Mouse (Mus musculus) macrophage (primary cell): Measurements from ENCODE around the gene Btbd18. TPM values are rescaled to one million over a fixed set of nuclear protein-coding genes. Genes with fewer than 3 reads are reported as not detected.

Experiments
- H3K27ac ChIP-seq: fragments of 350-480 bp; formaldehyde crosslinking; 2 replicates; pipeline ENCODE4 v1.9.0; 2021
- H3K36me3 ChIP-seq: fragments of 350-480 bp; formaldehyde crosslinking; 2 replicates; pipeline ENCODE4 v1.9.0; 2021; ENCODE audit errors: inconsistent target
- H3K4me3 ChIP-seq: fragments of 350-480 bp; formaldehyde crosslinking; 2 replicates; pipeline ENCODE4 v1.9.0; 2021; ENCODE audit errors: inconsistent target
- H3K79me2 ChIP-seq: fragments of 350-480 bp; formaldehyde crosslinking; 2 replicates; pipeline ENCODE4 v1.9.0; 2021; ENCODE audit errors: inconsistent target
- WGBS: methylation state at CpG from one replicate; pipeline ENCODE4 v1.1.7; 2026; ENCODE audit warnings: inconsistent platforms; ENCODE audit not compliant: missing documents; 5-methylcytosine and 5-hydroxymethylcytosine counted together
- polyA plus RNA-seq: library from polyadenylated mRNA; stranded (reverse); fragments of 250-400 nt; gene quantifications from 3 replicates; pipeline ENCODE4 v1.2.4, GENCODE M21; 2018; ENCODE audit warnings: inconsistent platforms
- total RNA-seq, 78 experiments: library from RNA; depleted of rRNA; stranded (reverse); fragments of 250-400 nt; gene quantifications; 1 replicate in 9 of 78; 2 replicates in 24 of 78; 3 replicates in 43 of 78; 4 replicates in 2 of 78; pipeline ENCODE4 v1.2.4; 2018; ENCODE audit warnings: inconsistent platforms in 56 of 78

The Btbd18 gene
- under 1 TPM in 7 of 26 experiments, not detected in 19; 0.19 to 0.60 (median 0.27) TPM for total RNA-seq (2018; cell fraction: chromatin; rRNA removed)
- total RNA-seq (2018; cell fraction: cytosol; rRNA removed) = not detected
- total RNA-seq (2018; cell fraction: nucleus; rRNA removed) = under 1 TPM in 5 of 26 experiments, not detected in 21; 0.17 to 0.89 (median 0.22) TPM
- not detected in 3 replicates for polyA plus RNA-seq

- H3K36me3 ChIP-seq = no peaks in the 10 kb centered on the region
- H3K4me3 ChIP-seq = no peak within 1 kb of the TSS
- 96% methylated on average over 29 of the region's 32 CpGs for WGBS
- H3K27ac ChIP-seq = no peak within 1 kb of the TSS
- no peaks in the 10 kb centered on the region for H3K79me2 ChIP-seq
These were observed at the start of gene Btbd18 for GRCm38 (mm10) chr2:84658806-84659205. TSS of gene Btbd18 (plus strand) at chr2:84659079.

GRCm38 (mm10) chr2:84612764-84613163, 46.1 kb upstream of the Btbd18 start:
- peaks cover 89% of the 10 kb centered on the region for H3K36me3 ChIP-seq
- 97% methylated on average over 5 of the region's 6 CpGs for WGBS
- no peak overlapping the region for H3K27ac ChIP-seq
- H3K79me2 ChIP-seq = peaks cover 16% of the 10 kb centered on the region
- no peak overlapping the region for H3K4me3 ChIP-seq

- peaks cover 61% of the 10 kb centered on the region for H3K36me3 ChIP-seq
- no peak overlapping the region for H3K4me3 ChIP-seq
- H3K27ac ChIP-seq = peak overlapping the region; percentile 73
- WGBS = 85% methylated on average over 2 of the region's 3 CpGs
- peaks cover 55% of the 10 kb centered on the region for H3K79me2 ChIP-seq
These were observed 41.0 kb upstream of the Btbd18 start for GRCm38 (mm10) chr2:84617637-84618515.

- peaks cover 54% of the 10 kb centered on the region for H3K36me3 ChIP-seq
- H3K79me2 ChIP-seq = peaks cover 62% of the 10 kb centered on the region
- H3K27ac ChIP-seq = peak overlapping the region; percentile 73
- H3K4me3 ChIP-seq = no peak overlapping the region
- WGBS = 78% methylated on average over 2 of the region's 2 CpGs
These were observed 40.0 kb upstream of the Btbd18 start for GRCm38 (mm10) chr2:84618914-84619313.

- Histone ChIP-seq H3K4me3 (no peak overlapping the region), H3K79me2 (peaks cover 70% of the 10 kb centered on the region), H3K27ac (peak overlapping the region; percentile 73; the same call in 1 of the 2 replicates), H3K36me3 (peaks cover 46% of the 10 kb centered on the region)
- WGBS = 95% methylated on average over 20 of the region's 21 CpGs
These were observed 39.1 kb upstream of the Btbd18 start for GRCm38 (mm10) chr2:84619646-84620340.

GRCm38 (mm10) chr2:84622668-84623067, 36.2 kb upstream of the Btbd18 start:
- Histone ChIP-seq H3K79me2 (peaks cover 83% of the 10 kb centered on the region), H3K36me3 (peaks cover 22% of the 10 kb centered on the region; the same call in 1 of the 2 replicates), H3K4me3 (no peak overlapping the region), H3K27ac (peak overlapping the region; percentile 71)
- 69% methylated on average over 2 of the region's 2 CpGs for WGBS

GRCm38 (mm10) chr2:84623428-84624119, 35.3 kb upstream of the Btbd18 start:
- H3K36me3 ChIP-seq = peaks cover 22% of the 10 kb centered on the region; the same call in 1 of the 2 replicates
- H3K79me2 ChIP-seq = peaks cover 89% of the 10 kb centered on the region
- 11% methylated on average over 3 of the region's 3 CpGs for WGBS
- H3K4me3 ChIP-seq = no peak overlapping the region
- H3K27ac ChIP-seq = peak overlapping the region; percentile 71

- 93% methylated on average over 15 of the region's 17 CpGs for WGBS
- H3K36me3 ChIP-seq = peaks cover 22% of the 10 kb centered on the region; the same call in 1 of the 2 replicates
- no peak overlapping the region for H3K4me3 ChIP-seq
- peaks cover 95% of the 10 kb centered on the region for H3K79me2 ChIP-seq
- H3K27ac ChIP-seq = peak overlapping the region; percentile 71
These were observed 34.7 kb upstream of the Btbd18 start for GRCm38 (mm10) chr2:84624201-84624600.

DNA sequence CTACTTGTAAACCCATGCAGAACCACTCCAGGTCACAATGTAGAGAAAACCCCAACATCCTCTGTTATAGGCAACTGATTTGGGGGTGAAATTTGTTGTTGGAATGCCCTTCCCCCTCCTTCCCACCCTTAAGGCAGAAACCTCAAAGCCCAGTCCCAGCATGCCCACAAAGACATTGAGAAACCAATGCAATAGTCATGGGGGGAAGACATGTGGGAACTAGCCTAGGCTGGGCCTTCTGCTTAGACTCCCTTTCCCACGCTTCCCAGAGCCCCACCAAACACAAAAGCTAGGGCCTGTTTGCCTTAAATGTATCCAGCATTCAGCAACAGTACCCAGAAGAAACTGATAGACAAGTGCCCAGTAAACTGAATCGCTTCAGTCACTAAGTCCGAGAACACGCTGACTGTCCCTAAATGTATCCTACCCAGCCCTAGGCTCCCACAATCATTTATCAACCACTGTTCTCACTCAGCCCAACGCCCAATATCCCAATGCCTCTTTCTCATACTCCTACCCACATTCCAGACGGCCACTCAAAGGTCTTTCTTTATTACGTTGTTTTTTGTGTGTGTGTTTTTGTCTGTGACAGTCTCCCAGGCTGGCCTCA, 32.4 kb upstream of the Btbd18 start:
- 0 out of 2 replicates have a peak, but pooled peaks cover under 1% of the 10 kb centered on the region for H3K36me3 ChIP-seq
- no peak overlapping the region for H3K27ac ChIP-seq
- no peak overlapping the region for H3K4me3 ChIP-seq
- WGBS = 88% methylated on average over 7 of the region's 7 CpGs
- H3K79me2 ChIP-seq = peaks cover 96% of the 10 kb centered on the region

- Histone ChIP-seq H3K79me2 (peaks cover 96% of the 10 kb centered on the region), H3K4me3 (no peak overlapping the region), H3K27ac (no peak overlapping the region), H3K36me3 (no peaks in the 10 kb centered on the region)
- 90% methylated on average over 3 of the region's 3 CpGs for WGBS
These were observed 31.8 kb upstream of the Btbd18 start for GRCm38 (mm10) chr2:84627036-84627435.

DNA sequence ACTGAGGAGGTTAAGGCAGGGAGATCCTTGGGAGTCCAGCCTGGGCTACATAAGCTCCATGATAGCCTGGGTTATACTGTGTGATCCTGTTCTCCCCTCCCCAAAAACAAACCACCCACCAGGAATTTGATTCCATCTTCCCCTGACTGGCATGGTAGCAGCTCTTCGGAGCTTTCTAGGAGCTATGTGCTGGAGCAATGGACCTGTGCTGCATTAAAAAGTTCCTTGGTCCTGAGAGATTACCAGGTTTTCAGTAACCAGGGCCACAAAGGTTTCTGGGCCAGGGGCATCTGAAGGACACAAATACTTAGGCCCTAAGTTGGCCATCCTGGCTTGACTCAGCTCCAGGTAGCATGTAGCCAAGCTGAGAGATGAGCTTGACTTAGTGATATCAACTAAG, 26.9 kb upstream of the Btbd18 start:
- Histone ChIP-seq H3K27ac (no peak overlapping the region), H3K79me2 (peaks cover 100% of the 10 kb centered on the region), H3K4me3 (no peak overlapping the region), H3K36me3 (no peaks in the 10 kb centered on the region)
- WGBS = 100% methylated on average over 1 of the region's 1 CpGs

DNA sequence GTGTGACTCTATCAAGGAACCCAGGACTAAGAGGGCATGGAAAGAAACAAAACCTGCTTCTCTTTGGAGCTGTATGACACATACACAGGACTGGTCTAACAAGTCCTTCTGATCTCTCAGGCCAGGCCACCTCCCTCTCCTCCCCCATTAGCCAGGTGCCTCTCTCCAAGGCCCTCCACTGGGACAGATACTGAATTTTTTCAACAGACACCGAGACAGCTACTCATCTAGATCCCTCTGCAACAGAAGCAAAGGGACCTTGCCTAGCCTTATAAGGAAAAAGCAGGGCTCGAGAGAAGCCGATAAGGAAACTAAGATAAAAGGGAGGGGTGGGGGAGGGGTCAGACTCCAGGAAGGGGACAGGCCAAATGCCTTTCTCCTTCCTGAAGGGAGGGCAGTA, 25.9 kb upstream of the Btbd18 start:
- Histone ChIP-seq H3K27ac (no peak overlapping the region), H3K79me2 (peaks cover 100% of the 10 kb centered on the region), H3K4me3 (no peak overlapping the region), H3K36me3 (no peaks in the 10 kb centered on the region)
- 35% methylated on average over 3 of the region's 3 CpGs for WGBS

GRCm38 (mm10) chr2:84634006-84634405, 24.9 kb upstream of the Btbd18 start:
- Histone ChIP-seq H3K79me2 (peaks cover 100% of the 10 kb centered on the region), H3K4me3 (no peak overlapping the region), H3K27ac (no peak overlapping the region), H3K36me3 (no peaks in the 10 kb centered on the region)
- WGBS = 67% methylated on average over 4 of the region's 4 CpGs
